Mouse (Mus musculus) forebrain, embryonic 16.5 days (tissue): ENCODE data around the gene Fxyd5. TPM values are rescaled to one million over a fixed set of nuclear protein-coding genes. Genes with fewer than 3 reads are reported as not detected.

Source experiments
- ATAC-seq: fragments of 200-750 bp; cut with Nextera tagmentation; 2 replicates; pipeline ENCODE4 v1.8.0; 2017; ENCODE audit warnings: mild to moderate bottlenecking, moderate library complexity
- H3K27ac ChIP-seq: fragments of 300-500 bp; sonication (generic); 2 replicates; pipeline ENCODE4 v1.5.1; 2014; ENCODE audit warnings: low read length, control low read depth
- H3K27me3 ChIP-seq: fragments of 300-500 bp; sonication (generic); replicated peaks from 2 replicates; pipeline ENCODE4 v1.6.1; 2014; ENCODE audit warnings: low read length; ENCODE audit not compliant: control insufficient read depth, insufficient read depth
- H3K36me3 ChIP-seq: fragments of 300-500 bp; sonication (generic); 2 replicates; pipeline ENCODE4 v1.6.1; 2014; ENCODE audit not compliant: control insufficient read depth, insufficient read depth
- H3K4me1 ChIP-seq: fragments of 300-500 bp; sonication (generic); replicated peaks from 2 replicates; pipeline ENCODE4 v1.6.1; 2014; ENCODE audit warnings: low read length; ENCODE audit not compliant: control insufficient read depth, insufficient read depth
- H3K4me2 ChIP-seq: fragments of 300-500 bp; sonication (generic); 2 replicates; pipeline ENCODE4 v1.6.1; 2014; ENCODE audit warnings: mild to moderate bottlenecking, low read length, control low read depth
- H3K4me3 ChIP-seq: fragments of 300-500 bp; sonication (generic); replicated peaks from 2 replicates; pipeline ENCODE4 v1.5.1; 2014; ENCODE audit warnings: mild to moderate bottlenecking, low read length, control low read depth
- H3K9ac ChIP-seq: fragments of 300-500 bp; sonication (generic); replicated peaks from 2 replicates; pipeline ENCODE4 v1.6.1; 2014; ENCODE audit warnings: low read depth, low read length, control low read depth
- H3K9me3 ChIP-seq: fragments of 300-500 bp; sonication (generic); 2 replicates; pipeline ENCODE4 v1.6.1; 2016; ENCODE audit warnings: low read length; ENCODE audit not compliant: control insufficient read depth
- WGBS: fragments of 180-500 bp; shearing (Covaris S2); extraction: QIAGEN DNeasy Blood & Tissue Kit; methylation state at CpG from one replicate; pipeline ENCODE4 v1.1.7; 2014; 5-methylcytosine and 5-hydroxymethylcytosine counted together
- microRNA-seq: library from miRNA; unstranded; fragments of <30 nt; microRNA quantifications from one replicate; pipeline ENCODE4, GENCODE M21; 2017
- polyA plus RNA-seq: library from polyadenylated mRNA; unstranded; fragments of >200 nt; fragmentation: Nextera tagmentation; extraction: Ambion mirVana; gene quantifications from 2 replicates; pipeline ENCODE4 v1.2.1, GENCODE M21; 2015

Gene Fxyd5
- polyA plus RNA-seq, 1 experiment from 2014 or later: 21.7 TPM

DNA sequence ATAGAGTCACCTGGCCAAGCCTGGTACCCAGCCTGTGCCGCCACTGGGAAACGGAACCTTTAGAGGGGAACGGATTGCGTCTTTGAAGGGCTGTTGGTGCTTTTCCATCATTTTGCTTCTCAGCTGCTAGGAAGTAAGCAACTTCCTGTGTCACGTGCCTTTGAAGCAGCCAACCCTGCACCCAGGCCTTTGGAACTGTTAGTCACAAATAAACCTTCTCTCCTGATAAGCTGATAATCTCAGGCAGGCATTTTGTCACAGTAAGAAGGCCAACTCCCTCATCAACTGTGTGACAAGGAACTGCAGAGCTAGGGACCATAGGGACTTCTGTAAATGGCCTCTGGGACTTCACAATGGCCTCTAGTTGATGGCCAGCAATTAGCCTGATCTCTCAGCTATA, 50.1 kb downstream of the Fxyd5 start:
- H3K36me3 ChIP-seq: no peaks in the 10 kb centered on the region
- H3K4me2 ChIP-seq: no peak overlapping the region
- ATAC-seq: no peak
- H3K27ac ChIP-seq: no peak overlapping the region
- 87% methylated on average over 5 of the region's 5 CpGs for WGBS
- H3K4me3 ChIP-seq: no peak overlapping the region
- peaks cover 5% of the 10 kb centered on the region; the same call in 1 of the 2 replicates for H3K9me3 ChIP-seq
- no peak overlapping the region for H3K9ac ChIP-seq
- no peaks in the 10 kb centered on the region for H3K4me1 ChIP-seq
- no peaks in the 10 kb centered on the region for H3K27me3 ChIP-seq

DNA sequence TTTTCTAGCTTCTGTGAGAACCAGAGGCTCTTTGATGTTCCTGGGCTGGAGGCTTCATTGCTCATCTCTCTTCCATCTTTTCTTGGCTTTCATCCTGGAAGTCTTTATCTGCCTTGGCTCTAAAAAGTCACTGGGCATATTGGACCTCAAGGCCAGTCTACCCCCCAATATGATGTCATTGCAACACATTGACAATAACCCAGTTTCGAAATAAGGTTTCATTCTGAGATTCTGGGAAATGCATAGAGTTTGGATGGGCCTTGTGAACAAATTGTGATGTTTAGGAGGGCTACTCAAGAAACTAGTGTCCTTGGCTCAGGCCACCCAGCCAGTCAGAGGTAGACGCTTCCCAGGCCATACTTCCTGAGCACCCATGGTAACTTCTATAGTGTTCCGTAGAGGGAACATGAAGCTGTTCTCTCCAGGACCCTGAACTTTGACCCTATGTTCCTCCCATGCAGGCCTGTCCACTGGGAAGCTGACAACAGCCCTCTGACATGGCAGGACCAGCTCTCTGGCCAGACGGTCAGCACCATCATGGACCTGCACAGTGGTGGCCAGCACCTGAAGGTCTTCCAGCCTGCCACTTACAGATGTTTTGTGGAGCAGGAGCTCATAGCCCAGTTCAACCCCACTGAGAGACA, 53.6 kb downstream of the Fxyd5 start:
- no peaks in the 10 kb centered on the region for H3K36me3 ChIP-seq
- no peak overlapping the region for H3K4me3 ChIP-seq
- no peak overlapping the region for H3K4me2 ChIP-seq
- no peak for ATAC-seq
- no peak overlapping the region for H3K27ac ChIP-seq
- no peaks in the 10 kb centered on the region for H3K27me3 ChIP-seq
- no peaks in the 10 kb centered on the region for H3K9me3 ChIP-seq
- no peak overlapping the region for H3K9ac ChIP-seq
- H3K4me1 ChIP-seq: no peaks in the 10 kb centered on the region
- 93% methylated on average over 4 of the region's 4 CpGs for WGBS

DNA sequence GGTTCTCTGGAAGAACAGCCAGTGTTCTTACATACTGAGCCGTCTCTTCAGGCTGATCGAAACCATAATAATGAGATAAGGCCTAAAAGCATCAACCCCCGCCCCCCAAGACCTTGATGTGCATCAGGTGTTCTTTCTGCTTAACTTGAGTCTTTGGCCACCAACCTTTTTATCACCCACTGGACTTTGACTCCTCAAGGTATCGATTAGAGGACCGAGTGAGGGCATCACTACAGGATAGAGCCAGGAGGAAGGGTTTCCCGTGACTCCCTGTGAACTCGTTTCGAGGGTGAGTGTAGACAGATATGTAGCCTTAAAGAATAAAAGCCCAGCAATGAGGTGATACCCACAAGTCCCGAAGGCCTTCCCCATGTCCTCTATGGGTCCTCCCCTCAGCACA, 56.9 kb downstream of the Fxyd5 start:
- ATAC-seq: no peak
- H3K27me3 ChIP-seq: no peaks in the 10 kb centered on the region
- no peaks in the 10 kb centered on the region for H3K9me3 ChIP-seq
- no peak overlapping the region for H3K27ac ChIP-seq
- no peaks in the 10 kb centered on the region for H3K36me3 ChIP-seq
- no peak overlapping the region for H3K9ac ChIP-seq
- no peak overlapping the region for H3K4me2 ChIP-seq
- WGBS: 84% methylated on average over 9 of the region's 9 CpGs
- H3K4me1 ChIP-seq: no peaks in the 10 kb centered on the region
- H3K4me3 ChIP-seq: no peak overlapping the region

Small RNA genes within 50 kb of the gene (microRNA-seq; reads per million reads assigned to microRNA genes)
- not detected for gene Mir7050

Other genes starting within 250 kb of the Fxyd5 start
- 0.14 TPM in 1 of 2 replicates, not detected in the other for gene Ffar2, start 218.7 kb downstream of the Fxyd5 start, polyA plus RNA-seq
- gene Ffar3, start 186.3 kb downstream of the Fxyd5 start, polyA plus RNA-seq: not detected in 2 replicates
- gene Ffar1, start 180.9 kb downstream of the Fxyd5 start, polyA plus RNA-seq: not detected in 2 replicates
- 0.25 TPM in 1 of 2 replicates, not detected in the other for gene Cd22, start 162.1 kb downstream of the Fxyd5 start, polyA plus RNA-seq
- gene Mag, start 127.6 kb downstream of the Fxyd5 start, polyA plus RNA-seq: 1.0 and 1.8 TPM in 2 replicates
- not detected in 2 replicates for gene Hamp2, start 117.8 kb downstream of the Fxyd5 start, polyA plus RNA-seq
- not detected in 2 replicates for gene Hamp, start 98.4 kb downstream of the Fxyd5 start, polyA plus RNA-seq
- gene Usf2, start 85.7 kb downstream of the Fxyd5 start, polyA plus RNA-seq: 30.0 and 32.3 TPM in 2 replicates
- gene Lsr, start 69.0 kb downstream of the Fxyd5 start, polyA plus RNA-seq: 21.3 and 23.2 TPM in 2 replicates
- 0.26 and 0.42 TPM in 2 replicates for gene Fam187b, start 68.7 kb downstream of the Fxyd5 start, polyA plus RNA-seq
- gene Fxyd7, start 9.0 kb upstream of the Fxyd5 start, polyA plus RNA-seq: 51.0 and 95.0 TPM in 2 replicates
- 10.7 and 14.5 TPM in 2 replicates for gene Fxyd1, start 14.7 kb upstream of the Fxyd5 start, polyA plus RNA-seq
- gene Lgi4, start 16.9 kb upstream of the Fxyd5 start, polyA plus RNA-seq: 0.20 and 0.24 TPM in 2 replicates
- gene Fxyd3, start 34.2 kb upstream of the Fxyd5 start, polyA plus RNA-seq: 0.15 and 0.66 TPM in 2 replicates
- 0.88 TPM in 1 of 2 replicates, not detected in the other for gene Hpn, start 72.8 kb upstream of the Fxyd5 start, polyA plus RNA-seq
- gene Scn1b, start 84.5 kb upstream of the Fxyd5 start, polyA plus RNA-seq: 4.1 and 5.3 TPM in 2 replicates
- 261 and 277 TPM in 2 replicates for gene Gramd1a, start 113.4 kb upstream of the Fxyd5 start, polyA plus RNA-seq
- not detected in 2 replicates for gene Scgb2b2, start 248.0 kb upstream of the Fxyd5 start, polyA plus RNA-seq
- gene Scgb1b2, start 249.3 kb upstream of the Fxyd5 start, polyA plus RNA-seq: not detected in 2 replicates